ENCODE assay signal across 24 mouse cellular contexts in the genomic region with DNA sequence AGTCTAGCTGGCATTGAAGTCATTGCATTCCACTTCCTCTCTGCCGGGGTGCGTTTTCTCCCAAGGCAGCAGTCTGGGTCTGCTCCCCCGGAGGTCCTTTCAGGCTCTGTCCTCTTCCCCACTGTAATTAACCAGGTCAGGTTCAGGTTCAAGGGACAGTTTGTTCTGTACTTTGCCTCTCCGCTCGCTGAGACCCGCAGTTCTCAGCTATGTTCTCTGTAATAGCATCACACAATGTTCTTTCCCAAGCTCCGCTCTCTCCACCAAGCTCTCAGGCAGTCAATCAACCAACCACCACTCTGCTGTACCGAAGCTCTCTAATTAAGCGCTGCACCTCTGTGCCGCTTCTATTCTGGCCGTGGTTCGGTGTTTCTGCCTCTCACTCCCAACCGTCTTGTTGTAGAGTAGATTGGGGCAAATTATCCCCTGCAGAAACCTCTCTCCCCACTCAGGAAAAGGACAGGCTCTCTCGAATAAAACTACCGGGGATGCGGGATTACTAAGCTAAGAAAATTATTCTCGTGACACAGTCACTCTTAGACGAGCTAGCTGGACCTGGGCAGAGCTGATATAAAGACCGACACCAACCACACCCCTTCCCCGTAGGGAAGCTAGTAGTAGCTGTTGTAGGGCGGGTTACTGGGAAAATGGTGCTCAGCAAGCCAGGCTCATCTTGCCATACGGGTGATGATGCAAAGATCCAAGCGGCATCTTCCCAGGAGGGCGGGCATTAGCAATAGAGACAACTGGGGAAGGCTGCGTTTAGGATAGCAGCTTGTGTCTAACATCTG. TPM values are rescaled to one million over a fixed set of nuclear protein-coding genes. Genes with fewer than 3 reads are reported as not detected.
A peak's percentile ranks its signal among the peaks of the same experiment; 100 is the strongest.
DNase-seq lines count a peak whose midpoint lies in the region; ATAC-seq and TF ChIP-seq lines count a peak whose summit lies in the region.
"Had no signal": no experiment of that assay in that cellular context is flagged by ENCODE, and none has a peak within 500 bp of the region (broad histone marks: within the 10 kb centered on the region; RNA-seq: fewer than 3 reads in every experiment).

No protein-coding gene starts in this region.

- ATAC-seq in midbrain, embryonic 11.5 days (ENCODE audit: low FRiP score), result no peak
- no peak for ATAC-seq in midbrain, postnatal 0 days (ENCODE audit: low FRiP score)
- peak; percentile 46; the same call in 1 of the 2 replicates for ATAC-seq in erythroid progenitor cell, adult 5-6 weeks (replicated peaks; ENCODE audit: low FRiP score, poor library complexity, severe bottlenecking)
- ATAC-seq: forebrain, embryonic 15.5 days; inflammation-experienced regulatory T-cells, adult 6 months had no signal

- TF ChIP-seq POLR2A in olfactory bulb, adult 2 months (IDR thresholded peaks at IDR 0.05; ENCODE audit: insufficient read depth, low read depth, low read length), result no peak

- WGBS in midbrain, embryonic 11.5 days, result 84% methylated on average over 25 of the region's 25 CpGs
- 82% methylated on average over 25 of the region's 25 CpGs for WGBS in midbrain, postnatal 0 days
- 33% methylated on average over 25 of the region's 25 CpGs for WGBS in olfactory bulb, adult 2 months

- H3K27ac ChIP-seq in midbrain, embryonic 11.5 days (ENCODE audit: low read depth, low read length), result no peak overlapping the region
- no peak overlapping the region for H3K27ac ChIP-seq in midbrain, postnatal 0 days (ENCODE audit: low read depth, low read length)
- peak overlapping the region; percentile 22; the same call in 1 of the 2 replicates for H3K27ac ChIP-seq in olfactory bulb, adult 2 months (ENCODE audit: insufficient read depth, low read depth, low read length)
- H3K27ac ChIP-seq: embryonic facial prominence, embryonic 13.5 days; forebrain, embryonic 15.5 days; hindbrain, embryonic 10.5 days; left cerebral cortex, adult 2 months; limb, embryonic 10.5 days had no signal

- H3K4me3 ChIP-seq in midbrain, embryonic 11.5 days (ENCODE audit: low read depth, low read length), result no peak overlapping the region
- no peak overlapping the region for H3K4me3 ChIP-seq in midbrain, postnatal 0 days (ENCODE audit: low read depth, low read length)
- no peak overlapping the region for H3K4me3 ChIP-seq in olfactory bulb, adult 2 months (ENCODE audit: insufficient read depth, low read depth, low read length)
- H3K4me3 ChIP-seq: embryonic facial prominence, embryonic 13.5 days; forebrain, embryonic 15.5 days; hindbrain, embryonic 10.5 days; left cerebral cortex, adult 2 months; limb, embryonic 10.5 days had no signal

- peaks cover 3% of the 10 kb centered on the region; the same call in 1 of the 2 replicates for H3K4me1 ChIP-seq in midbrain, embryonic 11.5 days (ENCODE audit: control insufficient read depth, insufficient read depth, low read length)
- H3K4me1 ChIP-seq in midbrain, postnatal 0 days (ENCODE audit: insufficient read depth, low read length), result no peaks in the 10 kb centered on the region
- peaks cover 25% of the 10 kb centered on the region for H3K4me1 ChIP-seq in olfactory bulb, adult 2 months (ENCODE audit: control insufficient read depth, insufficient read depth, low read length)

- no peaks in the 10 kb centered on the region for H3K27me3 ChIP-seq in midbrain, embryonic 11.5 days (ENCODE audit: control insufficient read depth, insufficient read depth, low read length)
- H3K27me3 ChIP-seq in midbrain, postnatal 0 days (ENCODE audit: insufficient read depth, low read length), result no peaks in the 10 kb centered on the region
- H3K27me3 ChIP-seq: embryonic facial prominence, embryonic 13.5 days; forebrain, embryonic 15.5 days had no signal

- H3K36me3 ChIP-seq in midbrain, embryonic 11.5 days (ENCODE audit: control insufficient read depth, insufficient read depth, low read length), result no peaks in the 10 kb centered on the region
- no peaks in the 10 kb centered on the region for H3K36me3 ChIP-seq in midbrain, postnatal 0 days (ENCODE audit: insufficient read depth, low read length)
- H3K36me3 ChIP-seq: embryonic facial prominence, embryonic 13.5 days; forebrain, embryonic 15.5 days; hindbrain, embryonic 10.5 days; limb, embryonic 10.5 days had no signal

- H3K9me3 ChIP-seq in midbrain, embryonic 11.5 days (ENCODE audit: control insufficient read depth, low read length), result no peaks in the 10 kb centered on the region
- H3K9me3 ChIP-seq in midbrain, postnatal 0 days (ENCODE audit: low read length), result no peaks in the 10 kb centered on the region
- H3K9me3 ChIP-seq: embryonic facial prominence, embryonic 13.5 days; forebrain, embryonic 15.5 days; hindbrain, embryonic 10.5 days; limb, embryonic 10.5 days had no signal

- H3K4me2 ChIP-seq in midbrain, embryonic 11.5 days, result no peak overlapping the region
- H3K4me2 ChIP-seq in midbrain, postnatal 0 days (ENCODE audit: low read depth, low read length, poor library complexity, severe bottlenecking), result no peak overlapping the region
- H3K4me2 ChIP-seq: embryonic facial prominence, embryonic 13.5 days; forebrain, embryonic 15.5 days had no signal

- TF ChIP-seq CTCF in midbrain, postnatal 0 days (IDR thresholded peaks at IDR 0.05), result no peak
- no peak for TF ChIP-seq CTCF in olfactory bulb, adult 2 months (IDR thresholded peaks at IDR 0.05; ENCODE audit: insufficient read depth, low read depth, low read length)

- no peak overlapping the region for H3K9ac ChIP-seq in midbrain, embryonic 11.5 days (ENCODE audit: low read length)
- no peak overlapping the region for H3K9ac ChIP-seq in midbrain, postnatal 0 days (replicated peaks; ENCODE audit: low read length, poor library complexity, severe bottlenecking)
- H3K9ac ChIP-seq: embryonic facial prominence, embryonic 13.5 days; forebrain, embryonic 15.5 days had no signal

- peak; percentile 41 for DNase-seq in midbrain, embryonic 11.5 days (ENCODE audit: low spot score, missing footprints)
- DNase-seq in midbrain, postnatal 0 days (ENCODE audit: low spot score), result no peak
- peak; percentile 66 to 88 for DNase-seq in kidney, postnatal 36 days
- no peak for DNase-seq in layer of hippocampus, postnatal 25 days (ENCODE audit: extremely low spot score in 1 of 2, low spot score in 1 of 2)
- no peak for DNase-seq in right cerebral cortex, postnatal 25 days
- no peak for DNase-seq in Muller cell, postnatal 12 days (ENCODE audit: inconsistent ontology term)
- DNase-seq: adrenal gland, postnatal 25 days; cerebellum, adult 11-12 months; cerebellum, postnatal 14 days; gastrocnemius, postnatal 25 days; lung, adult 18-20 months; lung, postnatal 36 days; retina, postnatal 1 day; thymus, adult 18-20 months; thymus, postnatal 4 days had no signal

RNA-seq across cellular contexts. Expression of gene Cybrd1, which starts 45.3 kb away (rescaled TPM):
- polyA plus RNA-seq in midbrain, embryonic 11.5 days (2014; fragmentation: Nextera tagmentation; extraction: Ambion mirVana), result 0.22 and 0.26 TPM in 2 replicates
- 6.3 and 6.9 TPM in 2 replicates for total RNA-seq in midbrain, postnatal 0 days (2014; rRNA removed)
- 1.5 and 2.2 TPM in 2 replicates for polyA plus RNA-seq in midbrain, postnatal 0 days (2015; fragmentation: Nextera tagmentation; extraction: Ambion mirVana)
- total RNA-seq in erythroid progenitor cell, adult 5-6 weeks (2015; ENCODE audit: low replicate concordance), result 0.36 TPM in 1 of 2 replicates, not detected in the other
- not detected in 2 replicates for total RNA-seq in erythroid progenitor cell, adult 5-6 weeks (2017; ENCODE audit: low replicate concordance)
- polyA plus RNA-seq in olfactory bulb, adult 2 months (2012; ENCODE audit: insufficient read depth, insufficient read length, low replicate concordance, missing spikeins), result not detected in 2 replicates
- 1 to 10 TPM; 4.5 to 5.4 TPM for total RNA-seq in layer of hippocampus, postnatal 25 days (2021)
- polyA plus RNA-seq: C2C12 had no signal

RNA-seq across cellular contexts. Expression of gene Dync1i2, which starts 48.5 kb away (rescaled TPM):
- 189 and 206 TPM in 2 replicates for polyA plus RNA-seq in midbrain, embryonic 11.5 days (2014; fragmentation: Nextera tagmentation; extraction: Ambion mirVana)
- 149 and 195 TPM in 2 replicates for total RNA-seq in midbrain, postnatal 0 days (2014; rRNA removed)
- polyA plus RNA-seq in midbrain, postnatal 0 days (2015; fragmentation: Nextera tagmentation; extraction: Ambion mirVana), result 194 and 205 TPM in 2 replicates
- 55.9 and 133 TPM in 2 replicates for total RNA-seq in erythroid progenitor cell, adult 5-6 weeks (2015; ENCODE audit: low replicate concordance)
- total RNA-seq in erythroid progenitor cell, adult 5-6 weeks (2017; ENCODE audit: low replicate concordance), result 52.0 and 69.4 TPM in 2 replicates
- polyA plus RNA-seq in olfactory bulb, adult 2 months (2012; ENCODE audit: insufficient read depth, insufficient read length, low replicate concordance, missing spikeins), result 263 TPM in 1 of 2 replicates, not detected in the other
- 100 to 1,000 TPM; 124 to 137 TPM for total RNA-seq in layer of hippocampus, postnatal 25 days (2021)

Comparison
In these comparisons a context has a peak if more than half of its experiments do, and no peak if none do; other contexts are left out.
1. DNase-seq: peak in midbrain, embryonic 11.5 days (single experiment) and kidney, postnatal 36 days (2 of 2); none in midbrain, postnatal 0 days (single experiment), layer of hippocampus, postnatal 25 days (0 of 2), right cerebral cortex, postnatal 25 days (single experiment) and Muller cell, postnatal 12 days (single experiment).